Mouse (Mus musculus): Measurements from ENCODE around the gene Rarb.

The Rarb gene

GRCm38 (mm10) chr14:16735331-16736012 is 83.5 kb downstream of the Rarb start:
- DNase-seq (ENCODE audit: low read depth, low spot score): peak; percentile 35

GRCm38 (mm10) chr14:16733595-16734298 is 85.2 kb downstream of the Rarb start:
- DNase-seq (ENCODE audit: low read depth, low spot score): peak; percentile 17

GRCm38 (mm10) chr14:16732054-16732453 is 86.9 kb downstream of the Rarb start:
- no peak for DNase-seq (ENCODE audit: low read depth, low spot score)

- DNase-seq (ENCODE audit: low read depth, low spot score): no peak
Observed at GRCm38 (mm10) chr14:16728175-16728838, 90.6 kb downstream of the Rarb start.

GRCm38 (mm10) chr14:16723991-16724390 is 95.0 kb downstream of the Rarb start:
- no peak for DNase-seq (ENCODE audit: low read depth, low spot score)

GRCm38 (mm10) chr14:16717821-16718220 is 101.1 kb downstream of the Rarb start:
- no peak for DNase-seq (ENCODE audit: low read depth, low spot score)

- DNase-seq (ENCODE audit: low read depth, low spot score): no peak
Observed at GRCm38 (mm10) chr14:16714344-16714955, 104.5 kb downstream of the Rarb start.

- no peak for DNase-seq (ENCODE audit: low read depth, low spot score)
Observed at GRCm38 (mm10) chr14:16713773-16714172, 105.2 kb downstream of the Rarb start.

- no peak for DNase-seq (ENCODE audit: low read depth, low spot score)
Observed at GRCm38 (mm10) chr14:16699228-16699627, 119.7 kb downstream of the Rarb start.

- DNase-seq (ENCODE audit: low read depth, low spot score): peak; percentile 67
Observed at GRCm38 (mm10) chr14:16695453-16696120, 123.4 kb downstream of the Rarb start.

- no peak for DNase-seq (ENCODE audit: low read depth, low spot score)
Observed at GRCm38 (mm10) chr14:16678335-16678734, 140.6 kb downstream of the Rarb start.

GRCm38 (mm10) chr14:16677081-16677480 is 141.9 kb downstream of the Rarb start:
- no peak for DNase-seq (ENCODE audit: low read depth, low spot score)

- DNase-seq (ENCODE audit: low read depth, low spot score): peak; percentile 81
Observed at GRCm38 (mm10) chr14:16670571-16670970, 148.4 kb downstream of the Rarb start.

- DNase-seq (ENCODE audit: low read depth, low spot score): peak; percentile 50
Observed at GRCm38 (mm10) chr14:16639153-16639943, 179.6 kb downstream of the Rarb start.

GRCm38 (mm10) chr14:16613975-16614374 is 205.0 kb downstream of the Rarb start:
- DNase-seq (ENCODE audit: low read depth, low spot score): no peak

- peak; percentile 86 for DNase-seq (ENCODE audit: low read depth, low spot score)
Observed at GRCm38 (mm10) chr14:16605480-16605879, 213.5 kb downstream of the Rarb start.

- no peak for DNase-seq (ENCODE audit: low read depth, low spot score)
Observed at GRCm38 (mm10) chr14:16604469-16605064, 214.4 kb downstream of the Rarb start.

- no peak for DNase-seq (ENCODE audit: low read depth, low spot score)
Observed at GRCm38 (mm10) chr14:16603040-16603590, 215.8 kb downstream of the Rarb start.

GRCm38 (mm10) chr14:16599224-16599623 is 219.7 kb downstream of the Rarb start:
- DNase-seq (ENCODE audit: low read depth, low spot score): peak; percentile 84

GRCm38 (mm10) chr14:16598074-16598501 is 220.9 kb downstream of the Rarb start:
- DNase-seq (ENCODE audit: low read depth, low spot score): peak; percentile 70

Measured in brain, adult 2 months (tissue).